Mouse (Mus musculus) lung, postnatal 0 days (tissue): ENCODE measurements around the gene Ywhag.

Experiments used
- CTCF ChIP-seq: IDR thresholded peaks from 2 replicates; pipeline ENCODE4 v1.5.1; 2016; ENCODE audit warnings: antibody characterized with exemption, mild to moderate bottlenecking
- EP300 ChIP-seq: IDR thresholded peaks from 2 replicates; pipeline ENCODE4 v1.6.1; 2016; ENCODE audit warnings: antibody characterized with exemption, mild to moderate bottlenecking, control low read depth

DNA sequence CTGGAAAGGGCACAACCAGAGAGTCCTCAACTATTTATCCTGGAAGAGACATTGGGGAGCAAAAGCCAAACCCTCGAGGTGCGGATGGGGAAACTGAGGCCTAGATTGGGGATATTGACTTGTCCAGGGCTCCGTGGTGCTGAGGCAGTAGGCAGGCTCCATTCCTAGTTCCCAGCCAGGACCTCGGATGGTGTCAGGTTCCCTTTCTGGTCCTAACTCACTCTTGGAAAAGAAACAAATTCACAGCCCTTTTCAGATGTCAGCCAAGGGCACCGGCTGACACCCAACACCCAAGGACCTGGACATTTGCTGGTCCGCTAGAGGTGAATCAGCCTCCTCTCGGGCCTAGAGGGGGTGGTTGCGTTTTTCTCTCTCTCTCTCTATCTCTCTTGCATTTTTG lies 67.8 kb downstream of the Ywhag start:
- TF ChIP-seq EP300 (no peak), CTCF (no peak)
